8 mouse cellular contexts compared by ENCODE assay signal in the genomic region with DNA sequence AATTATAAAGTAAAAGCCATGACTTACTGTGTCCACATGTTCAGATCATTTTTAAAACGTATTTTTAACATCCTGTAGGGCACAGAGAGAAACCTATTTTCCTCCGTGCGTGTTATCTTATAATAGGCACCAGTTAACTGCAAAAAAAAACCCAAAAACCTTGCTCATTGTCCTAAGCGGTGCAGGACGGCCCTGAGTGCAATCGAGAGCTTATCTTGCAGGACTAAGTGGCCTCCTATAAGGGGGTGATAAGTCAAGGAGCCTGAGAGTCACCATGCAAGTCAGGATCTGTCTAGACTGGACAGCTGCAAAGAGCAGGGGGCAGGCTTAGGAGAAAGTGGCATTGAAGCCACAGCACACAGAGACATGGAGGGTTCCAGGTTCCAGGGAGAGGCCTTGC. TPM values are rescaled to one million over a fixed set of nuclear protein-coding genes. Genes with fewer than 3 reads are reported as not detected.
DNase-seq lines count a peak whose midpoint lies in the region; ATAC-seq and TF ChIP-seq lines count a peak whose summit lies in the region.
"Had no signal": no experiment of that assay in that cellular context is flagged by ENCODE, and none has a peak within 500 bp of the region (broad histone marks: within the 10 kb centered on the region; RNA-seq: fewer than 3 reads in every experiment).

No protein-coding gene starts in this region.

- TF ChIP-seq CTCF in CH12.LX (conservative IDR thresholded peaks at IDR 0.05 in 1 of 2, IDR thresholded peaks at IDR 0.05 in 1 of 2; ENCODE audit: low read depth in 2 of 2, low read length in 2 of 2) = no peak
- no peak for TF ChIP-seq CTCF in G1E (IDR thresholded peaks at IDR 0.05; ENCODE audit: low read depth, low read length)

- ATAC-seq in G1E (ENCODE audit: extremely low read depth, insufficient number of reproducible peaks, low FRiP score, poor library complexity, severe bottlenecking) = peak; percentile 72
- no peak for ATAC-seq in hindbrain, embryonic 14.5 days (ENCODE audit: low FRiP score)
- ATAC-seq in megakaryocyte progenitor cell, adult 5-6 weeks (replicated peaks; ENCODE audit: poor library complexity) = peak; percentile 13
- no peak for ATAC-seq in cerebellum, adult (ENCODE audit: insufficient number of reproducible peaks, low FRiP score, low TSS enrichment)

- no peak for TF ChIP-seq EP300 in CH12.LX (IDR thresholded peaks at IDR 0.05; ENCODE audit: low read length)

- H3K9ac ChIP-seq in CH12.LX (ENCODE audit: insufficient read depth, low read depth) = no peak overlapping the region
- peak overlapping the region; percentile 11; the same call in 1 of the 2 replicates for H3K9ac ChIP-seq in hindbrain, embryonic 14.5 days

- no peak; the same call in 1 of the 2 replicates for TF ChIP-seq POLR2A in CH12.LX (IDR thresholded peaks at IDR 0.05; ENCODE audit: low read depth, low read length)

- no peaks in the 10 kb centered on the region for H3K27me3 ChIP-seq in CH12.LX (replicated peaks)
- H3K27me3 ChIP-seq in G1E (ENCODE audit: insufficient read depth, low read length) = no peaks in the 10 kb centered on the region
- H3K27me3 ChIP-seq in hindbrain, embryonic 14.5 days (ENCODE audit: control insufficient read depth, insufficient read depth, low read length) = no peaks in the 10 kb centered on the region

- H3K36me3 ChIP-seq in CH12.LX (replicated peaks in 1 of 2; ENCODE audit: control insufficient read depth in 1 of 2, insufficient read depth in 1 of 2, low read length in 1 of 2) = peaks cover 88 to 94% of the 10 kb centered on the region in 2 experiments
- H3K36me3 ChIP-seq in G1E (replicated peaks) = peaks cover 95% of the 10 kb centered on the region
- peaks cover 91% of the 10 kb centered on the region for H3K36me3 ChIP-seq in hindbrain, embryonic 14.5 days (replicated peaks; ENCODE audit: control insufficient read depth, insufficient read depth)

- 0 out of 2 replicates have a peak overlapping the region, but pooled peaks have one; percentile 5 for H3K27ac ChIP-seq in CH12.LX (ENCODE audit: insufficient read depth, low read depth)
- H3K27ac ChIP-seq in hindbrain, embryonic 14.5 days = no peak overlapping the region

- H3K9me3 ChIP-seq in CH12.LX (replicated peaks; ENCODE audit: low read length) = no peaks in the 10 kb centered on the region
- H3K9me3 ChIP-seq in G1E (replicated peaks) = no peaks in the 10 kb centered on the region
- H3K9me3 ChIP-seq in hindbrain, embryonic 14.5 days (ENCODE audit: control insufficient read depth, low read length) = no peaks in the 10 kb centered on the region

- dilution Hi-C loops in CH12.LX (cut with MboI; ENCODE audit: extremely low pct_ligation_motif_present, extremely low pct_unique_long_range_greater_than_20kb, low sequenced_read_pairs) = no loop called here

- TF ChIP-seq RAD21 in CH12.LX (IDR thresholded peaks at IDR 0.05; ENCODE audit: low read depth, low read length) = no peak

- H3K79me2 ChIP-seq in CH12.LX (replicated peaks; ENCODE audit: control insufficient read depth, extremely low read depth, insufficient read depth, poor library complexity, severe bottlenecking) = peaks cover 68% of the 10 kb centered on the region

- DNase-seq in CH12.LX (ENCODE audit: extremely low read depth) (no peak), G1E (ENCODE audit: low spot score) (no peak), adipocyte (ENCODE audit: low spot score) (no peak)
- no peak for DNase-seq in hindbrain, embryonic 14.5 days (ENCODE audit: low spot score)
- DNase-seq in kidney, adult 11 months = no peak
- DNase-seq: cerebellum, postnatal 25 days had no signal

- H3K4me1 ChIP-seq in CH12.LX (ENCODE audit: control insufficient read depth in 1 of 2, insufficient read depth in 2 of 2) = peaks cover 18 to 64% of the 10 kb centered on the region in 2 experiments
- H3K4me1 ChIP-seq in G1E (ENCODE audit: insufficient read depth, low read depth, low read length) = peaks cover 76% of the 10 kb centered on the region
- H3K4me1 ChIP-seq in hindbrain, embryonic 14.5 days (replicated peaks; ENCODE audit: control insufficient read depth, insufficient read depth, low read length) = peaks cover 62% of the 10 kb centered on the region

- 68% methylated on average over 6 of the region's 6 CpGs for WGBS in hindbrain, embryonic 14.5 days

- H3K4me3 ChIP-seq in CH12.LX (replicated peaks in 1 of 3; ENCODE audit: low read depth in 2 of 3, low read length in 2 of 3, poor library complexity in 1 of 3) = no peak overlapping the region
- peak overlapping the region; percentile 67 for H3K4me3 ChIP-seq in G1E (ENCODE audit: low read depth, low read length)
- H3K4me3 ChIP-seq in hindbrain, embryonic 14.5 days (replicated peaks; ENCODE audit: low read length) = peak overlapping the region; percentile 9

- H3K4me2 ChIP-seq in CH12.LX (ENCODE audit: insufficient read depth, low read depth, poor library complexity, severe bottlenecking) = no peak overlapping the region
- peak overlapping the region; percentile 99 for H3K4me2 ChIP-seq in hindbrain, embryonic 14.5 days (replicated peaks)

- in situ Hi-C loops in CH12.LX (cut with MboI; ENCODE audit: low pct_ligation_motif_present, low pct_unique_long_range_greater_than_20kb, low sequenced_read_pairs) = loop anchor here (5.0 kb wide), 1 partner anchor 53 kb away; no protein-coding TSS in a partner anchor

TF ChIP-seq in CH12.LX, 34 proteins besides CTCF, POLR2A, EP300 and RAD21:
- TF ChIP-seq TBP (conservative IDR thresholded peaks at IDR 0.05; ENCODE audit: low read depth, low read length) (no peak), ETS1 (conservative IDR thresholded peaks at IDR 0.05; ENCODE audit: low read depth, low read length) (no peak), POLR2AphosphoS2 (IDR thresholded peaks at IDR 0.05; ENCODE audit: low read depth, low read length) (peak; percentile 62; the same call in 1 of the 2 replicates)

RNA-seq across cellular contexts. Expression of a gene that starts 6.4 kb away (rescaled TPM):
- total RNA-seq in CH12.LX (2012; rRNA removed) = 204 and 212 TPM in 2 replicates
- 123 and 205 TPM in 2 replicates for total RNA-seq in CH12.LX (2014; rRNA removed)
- 274 and 408 TPM in 2 replicates for polyA plus RNA-seq in CH12.LX (2012; ENCODE audit: insufficient read length, low read depth)
- total RNA-seq in G1E (2014; fragmentation: Nextera tagmentation) = 710 and 771 TPM in 2 replicates
- total RNA-seq in G1E (2017) = 537 and 649 TPM in 2 replicates
- 63.8 and 97.6 TPM in 2 replicates for polyA plus RNA-seq in G1E (2012)
- polyA plus RNA-seq in hindbrain, embryonic 14.5 days (2014; fragmentation: Nextera tagmentation; extraction: Ambion mirVana) = 323 and 381 TPM in 2 replicates
- 95.4 and 101 TPM in 2 replicates for total RNA-seq in megakaryocyte progenitor cell, adult 5-6 weeks (2015)
- 88.5 and 107 TPM in 2 replicates for total RNA-seq in megakaryocyte progenitor cell, adult 5-6 weeks (2017)

RNA-seq across cellular contexts. Expression of a gene that starts 33.0 kb away (rescaled TPM):
- 0.08 TPM in 1 of 2 replicates, not detected in the other for total RNA-seq in CH12.LX (2012; rRNA removed)
- total RNA-seq in CH12.LX (2014; rRNA removed) = 0.18 TPM in 1 of 2 replicates, not detected in the other
- polyA plus RNA-seq in CH12.LX (2012; ENCODE audit: insufficient read length, low read depth) = 0.10 and 0.11 TPM in 2 replicates
- total RNA-seq in G1E (2014; fragmentation: Nextera tagmentation) = 0.23 TPM in 1 of 2 replicates, not detected in the other
- total RNA-seq in G1E (2017) = 0.44 and 0.76 TPM in 2 replicates
- polyA plus RNA-seq in G1E (2012) = 0.10 and 0.13 TPM in 2 replicates
- 0.25 and 0.30 TPM in 2 replicates for polyA plus RNA-seq in hindbrain, embryonic 14.5 days (2014; fragmentation: Nextera tagmentation; extraction: Ambion mirVana)
- 0.35 TPM in 1 of 2 replicates, not detected in the other for total RNA-seq in megakaryocyte progenitor cell, adult 5-6 weeks (2015)
- total RNA-seq in megakaryocyte progenitor cell, adult 5-6 weeks (2017) = not detected in 2 replicates

Comparison
In these comparisons a context has a peak if more than half of its experiments do, and no peak if none do; other contexts are left out.
1. H3K4me3 ChIP-seq: peak in G1E (single experiment) and hindbrain, embryonic 14.5 days (single experiment); none in CH12.LX (0 of 3).
2. ATAC-seq: peak in G1E (single experiment) and megakaryocyte progenitor cell, adult 5-6 weeks (single experiment); none in hindbrain, embryonic 14.5 days (single experiment) and cerebellum, adult (single experiment).